Mouse (Mus musculus) ES-E14 (cell line): ENCODE data around the gene Sh2b1.

Experiments used
- CHD2 ChIP-seq: IDR thresholded peaks from 2 replicates; pipeline ENCODE4 v1.6.1; 2014; ENCODE audit warnings: mild to moderate bottlenecking, low read depth, low read length, inconsistent platforms
- HCFC1 ChIP-seq: IDR thresholded peaks from 2 replicates; pipeline ENCODE4 v1.6.1; 2012; ENCODE audit warnings: low read length, inconsistent platforms, borderline replicate concordance; ENCODE audit not compliant: insufficient read depth
- MAFK ChIP-seq: IDR thresholded peaks from 2 replicates; pipeline ENCODE4 v1.6.1; 2014; ENCODE audit warnings: mild to moderate bottlenecking, low read depth, low read length, inconsistent platforms; ENCODE audit not compliant: insufficient read depth
- ZC3H11A ChIP-seq: IDR thresholded peaks from 2 replicates; pipeline ENCODE4 v1.6.1; 2012; ENCODE audit warnings: low read depth, mild to moderate bottlenecking, inconsistent platforms, low read length, borderline replicate concordance

GRCm38 (mm10) chr7:126474993-126475581 lies at the start of gene Sh2b1:
- TF ChIP-seq CHD2 (no peak), HCFC1 (peak; percentile 77; the same call in 1 of the 2 replicates), MAFK (no peak), ZC3H11A (no peak)
